Mouse (Mus musculus): ENCODE results near the gene Dgke. TPM values are rescaled to one million over a fixed set of nuclear protein-coding genes. Genes with fewer than 3 reads are reported as not detected.
"Not testable (repeated sequence)": the region's sequence is repeated elsewhere in the genome, so short reads cannot be mapped to it uniquely, and the experiment has no call there.

The Dgke gene
- total and polyA plus RNA-seq, 3 experiments: 2.1 to 3.9 (median 3.4) TPM

DNA sequence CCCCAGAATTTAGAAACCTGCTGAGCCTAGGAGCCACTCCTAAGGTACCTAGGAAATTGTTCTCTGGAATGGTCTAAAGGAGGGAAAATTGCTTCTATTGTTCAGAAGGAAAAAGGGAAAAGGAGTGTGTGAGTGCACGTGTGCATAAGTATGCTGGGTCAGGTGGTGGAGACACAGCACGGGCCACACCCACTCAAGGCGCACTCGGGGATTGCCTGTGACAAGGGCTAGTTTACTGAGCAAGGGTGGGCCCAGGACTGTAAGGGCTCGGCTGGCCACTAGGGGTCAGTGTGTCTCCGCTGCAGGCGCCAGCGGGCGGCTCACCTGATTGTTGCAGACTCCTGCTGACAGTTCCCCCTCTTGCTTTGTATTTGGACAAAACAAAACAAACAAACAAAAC is 33.8 kb upstream of the Dgke start:
- peak; percentile 96 for ATAC-seq (ENCODE audit: extremely low read depth, insufficient number of reproducible peaks, low FRiP score, poor library complexity, severe bottlenecking)
- peak overlapping the region; percentile 38; the same call in 1 of the 2 replicates for H3K4me3 ChIP-seq (ENCODE audit: low read depth, low read length)

DNA sequence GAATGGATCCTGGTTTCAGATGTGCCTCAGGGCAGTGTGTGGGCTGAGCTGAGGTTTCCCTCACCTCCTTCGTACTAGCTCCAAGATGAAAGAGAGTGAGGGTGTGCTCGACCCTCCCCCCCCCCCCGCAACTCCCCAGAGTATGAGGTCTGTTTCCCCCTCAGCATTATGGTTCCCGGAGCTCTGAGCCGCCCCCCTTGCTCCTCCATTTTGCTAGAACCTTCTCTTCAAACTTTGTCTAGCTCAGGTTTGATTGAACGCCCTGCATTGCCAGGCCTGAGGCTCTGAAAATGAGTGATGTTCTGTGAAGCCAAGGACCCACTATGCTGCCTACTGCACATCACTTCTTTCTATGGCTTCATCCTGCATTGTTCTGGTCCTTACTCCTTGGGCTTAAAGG is 32.3 kb upstream of the Dgke start:
- Histone ChIP-seq H3K9me3 (replicated peaks) (no peaks in the 10 kb centered on the region), H3K4me3 (ENCODE audit: low read depth, low read length) (no peak overlapping the region), H3K27me3 (ENCODE audit: insufficient read depth, low read length) (no peaks in the 10 kb centered on the region), H3K36me3 (replicated peaks) (no peaks in the 10 kb centered on the region), H3K4me1 (ENCODE audit: insufficient read depth, low read depth, low read length) (peaks cover 12% of the 10 kb centered on the region)
- ATAC-seq (ENCODE audit: extremely low read depth, insufficient number of reproducible peaks, low FRiP score, poor library complexity, severe bottlenecking) (no peak), DNase-seq (ENCODE audit: low spot score) (no peak)
- TF ChIP-seq POLR2AphosphoS5 (IDR thresholded peaks at IDR 0.05; ENCODE audit: insufficient replicate concordance, low read depth, low read length): no peak
- TF ChIP-seq GATA2 (IDR thresholded peaks at IDR 0.05; ENCODE audit: borderline replicate concordance, low read depth, low read length): no peak
- TF ChIP-seq CTCF (IDR thresholded peaks at IDR 0.05; ENCODE audit: low read depth, low read length): no peak
- no peak for TF ChIP-seq GATA1 (IDR thresholded peaks at IDR 0.05; ENCODE audit: borderline replicate concordance, low read length)
- TF ChIP-seq TAL1 (conservative IDR thresholded peaks at IDR 0.05; ENCODE audit: low read depth, low read length): no peak

More for the DNA sequence above, 33.8 kb upstream of the Dgke start:
- no peaks in the 10 kb centered on the region for H3K9me3 ChIP-seq (replicated peaks)
- TF ChIP-seq CTCF (IDR thresholded peaks at IDR 0.05; ENCODE audit: low read depth, low read length) (peak; percentile 94), GATA2 (IDR thresholded peaks at IDR 0.05; ENCODE audit: borderline replicate concordance, low read depth, low read length) (no peak), TAL1 (conservative IDR thresholded peaks at IDR 0.05; ENCODE audit: low read depth, low read length) (no peak)
- H3K4me1 ChIP-seq (ENCODE audit: insufficient read depth, low read depth, low read length): peaks cover 12% of the 10 kb centered on the region
- H3K27me3 ChIP-seq (ENCODE audit: insufficient read depth, low read length): no peaks in the 10 kb centered on the region
- DNase-seq (ENCODE audit: low spot score): peak; percentile 76
- H3K36me3 ChIP-seq (replicated peaks): no peaks in the 10 kb centered on the region

DNA sequence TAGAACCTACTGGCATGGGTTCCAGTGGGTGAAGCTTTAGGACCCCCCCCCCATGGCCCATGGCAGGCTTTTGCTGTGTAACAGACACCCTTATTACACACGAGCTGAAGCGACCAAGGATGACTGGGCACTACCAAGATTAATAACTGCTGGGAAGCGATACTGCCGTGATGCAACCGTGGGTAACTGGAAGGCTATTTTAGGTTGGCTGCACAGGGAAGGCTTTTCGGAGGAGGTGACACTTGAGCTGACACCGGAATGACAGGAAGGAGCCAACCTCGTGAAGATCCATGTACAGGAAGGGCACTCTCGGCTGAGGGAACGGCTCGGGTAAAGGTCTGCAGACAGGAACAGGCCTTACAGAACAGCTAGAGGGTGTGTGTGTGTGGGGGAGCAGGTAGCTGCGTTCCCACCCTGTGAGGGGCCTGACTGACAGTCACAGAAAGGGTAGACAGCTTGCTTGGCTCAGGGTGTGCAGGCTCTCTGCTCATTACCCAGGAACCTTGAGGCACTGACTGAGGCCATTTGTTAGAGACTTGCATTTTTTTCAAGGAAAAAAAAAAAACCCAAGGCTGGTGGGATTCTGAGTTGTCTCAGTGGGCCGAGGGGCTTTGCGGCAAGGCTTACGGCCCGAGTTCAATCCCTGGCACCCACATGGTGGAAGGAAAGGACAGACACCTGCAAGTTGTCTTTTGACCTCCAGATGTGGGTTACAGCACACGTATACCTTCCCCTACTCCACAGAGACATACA is 31.6 kb upstream of the Dgke start:
- DNase-seq (ENCODE audit: low spot score): no peak
- no peak for TF ChIP-seq TAL1 (conservative IDR thresholded peaks at IDR 0.05; ENCODE audit: low read depth, low read length)
- no peak for TF ChIP-seq CTCF (IDR thresholded peaks at IDR 0.05; ENCODE audit: low read depth, low read length)
- TF ChIP-seq POLR2AphosphoS5 (IDR thresholded peaks at IDR 0.05; ENCODE audit: insufficient replicate concordance, low read depth, low read length): no peak
- no peak for TF ChIP-seq GATA1 (IDR thresholded peaks at IDR 0.05; ENCODE audit: borderline replicate concordance, low read length)
- TF ChIP-seq GATA2 (IDR thresholded peaks at IDR 0.05; ENCODE audit: borderline replicate concordance, low read depth, low read length): no peak
- peaks cover 12% of the 10 kb centered on the region for H3K4me1 ChIP-seq (ENCODE audit: insufficient read depth, low read depth, low read length)
- H3K9me3 ChIP-seq (replicated peaks): no peaks in the 10 kb centered on the region
- no peaks in the 10 kb centered on the region for H3K27me3 ChIP-seq (ENCODE audit: insufficient read depth, low read length)
- ATAC-seq (ENCODE audit: extremely low read depth, insufficient number of reproducible peaks, low FRiP score, poor library complexity, severe bottlenecking): no peak
- no peaks in the 10 kb centered on the region for H3K36me3 ChIP-seq (replicated peaks)
- H3K4me3 ChIP-seq (ENCODE audit: low read depth, low read length): no peak overlapping the region

DNA sequence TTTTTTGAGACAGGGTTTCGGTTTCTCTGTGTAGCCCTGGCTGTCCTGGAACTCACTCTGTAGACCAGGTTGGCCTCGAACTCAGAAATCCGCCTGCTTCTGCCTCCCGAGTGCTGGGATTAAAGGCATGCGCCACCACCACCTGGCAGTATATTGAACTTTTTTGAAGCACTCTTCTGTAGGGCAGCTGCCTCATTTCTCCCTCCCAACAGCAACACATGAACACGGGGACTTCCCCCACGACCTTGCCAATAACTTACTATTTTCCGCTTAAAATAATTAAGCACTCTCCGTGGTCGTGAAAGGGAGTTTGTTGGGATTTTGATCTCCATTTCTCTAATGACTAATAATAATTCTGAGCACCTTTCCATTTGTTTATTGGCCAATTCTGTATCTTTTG is 30.6 kb upstream of the Dgke start:
- H3K36me3 ChIP-seq (replicated peaks); ATAC-seq (ENCODE audit: extremely low read depth, insufficient number of reproducible peaks, low FRiP score, poor library complexity, severe bottlenecking); H3K4me3 ChIP-seq (ENCODE audit: low read depth, low read length); DNase-seq (ENCODE audit: low spot score); H3K27me3 ChIP-seq (ENCODE audit: insufficient read depth, low read length); H3K9me3 ChIP-seq (replicated peaks): not testable (repeated sequence)
- peaks cover 12% of the 10 kb centered on the region for H3K4me1 ChIP-seq (ENCODE audit: insufficient read depth, low read depth, low read length)

DNA sequence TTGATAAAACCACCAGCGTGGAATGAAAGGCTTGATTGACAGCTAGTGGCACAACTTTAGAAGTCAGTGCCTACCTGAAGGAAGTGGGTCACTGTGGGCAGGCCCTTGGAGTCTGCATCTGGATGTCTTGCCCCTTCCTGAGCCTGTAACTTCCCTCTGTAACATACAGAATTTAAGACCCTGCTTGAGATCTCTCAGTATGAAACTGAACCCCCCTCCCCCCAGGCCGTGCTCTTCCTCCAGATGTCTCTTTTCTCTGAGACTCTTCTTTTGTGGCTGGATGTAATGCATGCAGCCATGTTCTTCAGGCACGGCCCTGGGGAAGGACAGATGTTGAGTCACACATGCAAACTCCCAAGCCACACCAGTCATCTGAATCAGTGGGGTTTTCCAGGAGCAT is 28.7 kb upstream of the Dgke start:
- TF ChIP-seq GATA1 (IDR thresholded peaks at IDR 0.05; ENCODE audit: borderline replicate concordance, low read length): no peak
- no peak for TF ChIP-seq TAL1 (conservative IDR thresholded peaks at IDR 0.05; ENCODE audit: low read depth, low read length)
- TF ChIP-seq POLR2AphosphoS5 (IDR thresholded peaks at IDR 0.05; ENCODE audit: insufficient replicate concordance, low read depth, low read length): no peak
- no peak for TF ChIP-seq GATA2 (IDR thresholded peaks at IDR 0.05; ENCODE audit: borderline replicate concordance, low read depth, low read length)
- no peak for TF ChIP-seq CTCF (IDR thresholded peaks at IDR 0.05; ENCODE audit: low read depth, low read length)
- DNase-seq (ENCODE audit: low spot score): no peak
- no peaks in the 10 kb centered on the region for H3K9me3 ChIP-seq (replicated peaks)
- no peak for ATAC-seq (ENCODE audit: extremely low read depth, insufficient number of reproducible peaks, low FRiP score, poor library complexity, severe bottlenecking)
- H3K27me3 ChIP-seq (ENCODE audit: insufficient read depth, low read length): no peaks in the 10 kb centered on the region
- H3K4me1 ChIP-seq (ENCODE audit: insufficient read depth, low read depth, low read length): peaks cover 2% of the 10 kb centered on the region
- H3K36me3 ChIP-seq (replicated peaks): no peaks in the 10 kb centered on the region
- H3K4me3 ChIP-seq (ENCODE audit: low read depth, low read length): no peak overlapping the region

DNA sequence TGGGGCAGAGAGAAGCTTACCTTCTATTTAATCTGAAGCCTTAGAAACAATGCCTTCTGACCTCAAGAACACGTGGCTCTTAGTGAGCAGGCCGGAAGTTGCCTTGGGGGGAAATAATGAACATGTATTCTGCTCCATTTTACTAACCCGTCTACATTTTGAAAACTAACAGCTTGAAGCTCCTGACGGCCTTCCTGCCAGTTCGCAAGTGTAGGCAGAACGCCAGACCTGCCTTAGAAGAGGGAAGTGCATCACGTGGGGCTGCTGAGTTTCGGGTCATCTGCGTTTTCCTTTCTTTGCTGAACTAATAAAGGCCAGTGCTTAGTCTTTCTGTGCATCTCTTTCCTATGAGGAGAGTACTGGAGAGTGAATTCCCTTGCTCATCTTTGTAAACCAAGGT is 26.1 kb upstream of the Dgke start:
- TF ChIP-seq CTCF (IDR thresholded peaks at IDR 0.05; ENCODE audit: low read depth, low read length) (no peak), GATA1 (IDR thresholded peaks at IDR 0.05; ENCODE audit: borderline replicate concordance, low read length) (no peak), TAL1 (conservative IDR thresholded peaks at IDR 0.05; ENCODE audit: low read depth, low read length) (no peak), GATA2 (IDR thresholded peaks at IDR 0.05; ENCODE audit: borderline replicate concordance, low read depth, low read length) (no peak), POLR2AphosphoS5 (IDR thresholded peaks at IDR 0.05; ENCODE audit: insufficient replicate concordance, low read depth, low read length) (no peak)
- Histone ChIP-seq H3K36me3 (replicated peaks) (no peaks in the 10 kb centered on the region), H3K4me3 (ENCODE audit: low read depth, low read length) (no peak overlapping the region), H3K27me3 (ENCODE audit: insufficient read depth, low read length) (0 out of 2 replicates have a peak, but pooled peaks cover 4% of the 10 kb centered on the region), H3K4me1 (ENCODE audit: insufficient read depth, low read depth, low read length) (no peaks in the 10 kb centered on the region), H3K9me3 (replicated peaks) (no peaks in the 10 kb centered on the region)
- ATAC-seq (ENCODE audit: extremely low read depth, insufficient number of reproducible peaks, low FRiP score, poor library complexity, severe bottlenecking) (no peak), DNase-seq (ENCODE audit: low spot score) (no peak)

DNA sequence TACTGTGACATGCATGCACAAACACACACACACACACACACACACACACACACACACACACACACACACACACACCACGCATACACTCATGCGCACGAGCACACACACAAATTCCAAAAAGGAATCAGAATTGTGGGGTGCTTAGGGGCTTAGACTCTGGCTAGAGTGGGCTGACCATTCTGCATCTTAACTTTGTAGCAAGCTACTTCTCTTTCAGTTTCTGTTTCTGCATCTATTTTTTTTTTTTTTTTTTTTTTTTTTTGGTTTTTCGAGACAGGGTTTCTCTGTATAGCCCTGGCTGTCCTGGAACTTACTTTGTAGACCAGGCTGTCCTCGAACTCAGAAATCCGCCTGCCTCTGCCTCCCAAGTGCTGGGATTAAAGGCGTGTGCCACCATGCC is 23.7 kb upstream of the Dgke start:
- not testable (repeated sequence) for H3K27me3 ChIP-seq (ENCODE audit: insufficient read depth, low read length); ATAC-seq (ENCODE audit: extremely low read depth, insufficient number of reproducible peaks, low FRiP score, poor library complexity, severe bottlenecking); DNase-seq (ENCODE audit: low spot score); H3K9me3 ChIP-seq (replicated peaks); H3K4me3 ChIP-seq (ENCODE audit: low read depth, low read length); H3K4me1 ChIP-seq (ENCODE audit: insufficient read depth, low read depth, low read length); H3K36me3 ChIP-seq (replicated peaks)

Measured in G1E (cell line).